Mouse (Mus musculus) liver, postnatal 0 days (tissue): ENCODE measurements at regions not wholly inside any gene's neighbourhood (a gene's known extent, or its start where the extent isn't known, plus 50 kb on each side); places are given as distances from the start of the nearest gene placed in this dataset.

Source experiments
- CTCF ChIP-seq: sonication (generic); IDR thresholded peaks from 2 replicates; pipeline ENCODE4 v1.5.1; 2016; ENCODE audit warnings: antibody characterized with exemption, low read depth
- EP300 ChIP-seq: IDR thresholded peaks from 2 replicates; pipeline ENCODE4 v1.6.1; 2016; ENCODE audit warnings: antibody characterized with exemption, low read depth, mild to moderate bottlenecking

DNA sequence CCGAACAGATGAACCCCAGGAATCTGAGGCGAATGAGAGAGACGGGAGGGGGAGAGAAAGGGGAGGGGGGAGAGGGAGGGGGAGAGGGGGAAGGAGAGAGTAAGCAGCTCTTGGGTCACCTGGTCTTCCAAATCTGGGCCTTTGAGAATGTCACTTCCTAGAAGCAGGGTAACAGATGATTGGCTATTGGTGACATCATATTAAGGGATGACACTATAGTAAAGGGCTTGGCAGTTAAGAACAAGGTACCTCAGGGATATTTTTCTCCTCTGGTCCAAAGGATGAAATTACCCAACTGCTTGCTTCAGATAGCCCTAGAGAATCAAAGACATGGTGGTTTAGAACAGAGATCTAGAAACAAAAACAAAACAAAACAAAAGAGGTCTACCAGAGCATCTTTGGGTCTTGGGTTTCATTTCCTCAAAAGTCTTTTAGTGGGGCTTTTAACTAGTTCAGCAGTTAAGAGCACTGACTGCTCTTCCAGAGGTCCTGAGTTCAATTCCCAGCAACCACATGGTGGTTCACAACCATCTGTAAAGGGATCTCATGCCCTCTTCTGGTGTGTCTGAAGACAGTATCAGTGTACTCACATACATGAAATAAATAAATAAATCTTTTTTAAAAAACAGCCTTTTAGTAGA is 97.6 kb upstream of the Gnao1 start:
- TF ChIP-seq CTCF: no peak
- no peak for TF ChIP-seq EP300
